Mouse (Mus musculus) lung, embryonic 14.5 days (tissue): ENCODE measurements around the gene Fance. TPM values are rescaled to one million over a fixed set of nuclear protein-coding genes. Genes with fewer than 3 reads are reported as not detected.

Experiments used
- ATAC-seq: fragments of 200-750 bp; cut with Nextera tagmentation; 2 replicates; pipeline ENCODE4 v1.8.0; 2017; ENCODE audit warnings: mild to moderate bottlenecking, moderate TSS enrichment, moderate library complexity; ENCODE audit not compliant: insufficient read depth
- DNase-seq: peaks from one replicate; pipeline ENCODE4 v3.0.0-alpha.2; 2015
- H3K27ac ChIP-seq: fragments of 300-500 bp; sonication (generic); 2 replicates; pipeline ENCODE4 v1.5.1; 2014; ENCODE audit warnings: low read depth, mild to moderate bottlenecking, moderate library complexity
- H3K27me3 ChIP-seq: fragments of 300-500 bp; sonication (generic); 2 replicates; pipeline ENCODE4 v1.6.1; 2014; ENCODE audit warnings: low read length, control low read depth; ENCODE audit not compliant: insufficient read depth
- H3K36me3 ChIP-seq: fragments of 300-500 bp; sonication (generic); 2 replicates; pipeline ENCODE4 v1.6.1; 2014; ENCODE audit warnings: control low read depth; ENCODE audit not compliant: insufficient read depth
- H3K4me1 ChIP-seq: fragments of 300-500 bp; sonication (generic); 2 replicates; pipeline ENCODE4 v1.6.1; 2014; ENCODE audit warnings: antibody characterized with exemption, control low read depth; ENCODE audit not compliant: insufficient read depth
- H3K4me2 ChIP-seq: fragments of 300-500 bp; sonication (generic); 2 replicates; pipeline ENCODE4 v1.6.1; 2014; ENCODE audit warnings: mild to moderate bottlenecking
- H3K4me3 ChIP-seq: fragments of 300-500 bp; sonication (generic); 2 replicates; pipeline ENCODE4 v1.5.1; 2014; ENCODE audit warnings: low read depth, low read length
- H3K9ac ChIP-seq: fragments of 300-500 bp; sonication (generic); 2 replicates; pipeline ENCODE4 v1.6.1; 2014
- H3K9me3 ChIP-seq: fragments of 300-500 bp; sonication (generic); 2 replicates; pipeline ENCODE4 v1.6.1; 2016; ENCODE audit warnings: low read depth, low read length, control low read depth
- CTCF ChIP-seq: IDR thresholded peaks from 2 replicates; pipeline ENCODE4 v1.5.1; 2016; ENCODE audit warnings: antibody characterized with exemption, low read depth
- WGBS: fragments of 180-500 bp; shearing (Covaris S2); extraction: QIAGEN DNeasy Blood & Tissue Kit; methylation state at CpG from one replicate; pipeline ENCODE4 v1.1.7; 2014; 5-methylcytosine and 5-hydroxymethylcytosine counted together
- polyA plus RNA-seq: library from polyadenylated mRNA; unstranded; fragments of >200 nt; fragmentation: Nextera tagmentation; extraction: Ambion mirVana; gene quantifications from 2 replicates; pipeline ENCODE4 v1.2.1, GENCODE M21; 2014

Gene Fance
- polyA plus RNA-seq, 1 experiment from 2014 or later: 35.3 TPM

GRCm38 (mm10) chr17:28331241-28332112 is 18.2 kb downstream of the Fance start:
- Histone ChIP-seq H3K36me3 (peaks cover 80% of the 10 kb centered on the region), H3K4me1 (peaks cover 12% of the 10 kb centered on the region), H3K27me3 (no peaks in the 10 kb centered on the region), H3K4me3 (no peak overlapping the region), H3K9ac (no peak overlapping the region), H3K27ac (no peak overlapping the region), H3K9me3 (no peaks in the 10 kb centered on the region), H3K4me2 (peak overlapping the region; percentile 8; the same call in 1 of the 2 replicates)
- TF ChIP-seq CTCF: no peak
- DNase-seq (peak; percentile 49), ATAC-seq (no peak)
- 29% methylated on average over 5 of the region's 7 CpGs for WGBS

GRCm38 (mm10) chr17:28332113-28332914 is 19.0 kb downstream of the Fance start:
- peak; percentile 41 for DNase-seq
- no peak overlapping the region for H3K4me2 ChIP-seq
- H3K4me3 ChIP-seq: no peak overlapping the region
- TF ChIP-seq CTCF: peak; percentile 48; the same call in 1 of the 2 replicates
- peaks cover 78% of the 10 kb centered on the region for H3K36me3 ChIP-seq
- peak overlapping the region; percentile 20; the same call in 1 of the 2 replicates for H3K27ac ChIP-seq
- no peaks in the 10 kb centered on the region for H3K27me3 ChIP-seq
- H3K9me3 ChIP-seq: no peaks in the 10 kb centered on the region
- no peak overlapping the region; the same call in 1 of the 2 replicates for H3K9ac ChIP-seq
- no peak for ATAC-seq
- H3K4me1 ChIP-seq: peaks cover 12% of the 10 kb centered on the region
- WGBS: 39% methylated on average over 13 of the region's 13 CpGs

GRCm38 (mm10) chr17:28332915-28333546 is 19.7 kb downstream of the Fance start:
- Histone ChIP-seq H3K27ac (peak overlapping the region; percentile 20; the same call in 1 of the 2 replicates), H3K27me3 (no peaks in the 10 kb centered on the region), H3K9me3 (no peaks in the 10 kb centered on the region), H3K4me2 (no peak overlapping the region), H3K36me3 (peaks cover 85% of the 10 kb centered on the region), H3K4me1 (peaks cover 6% of the 10 kb centered on the region; the same call in 1 of the 2 replicates), H3K4me3 (no peak overlapping the region), H3K9ac (no peak overlapping the region)
- WGBS: 45% methylated on average over 31 of the region's 31 CpGs
- ATAC-seq (no peak), DNase-seq (peak; percentile 56)
- TF ChIP-seq CTCF: no peak

- Histone ChIP-seq H3K27ac (no peak overlapping the region), H3K9ac (no peak overlapping the region), H3K4me2 (no peak overlapping the region), H3K4me3 (no peak overlapping the region), H3K27me3 (no peaks in the 10 kb centered on the region), H3K4me1 (peaks cover 6% of the 10 kb centered on the region; the same call in 1 of the 2 replicates), H3K36me3 (peaks cover 90% of the 10 kb centered on the region), H3K9me3 (no peaks in the 10 kb centered on the region)
- ATAC-seq (no peak), DNase-seq (no peak)
- no peak for TF ChIP-seq CTCF
- WGBS: 70% methylated on average over 10 of the region's 10 CpGs
These were observed 21.9 kb downstream of the Fance start for GRCm38 (mm10) chr17:28335267-28335666.

- H3K4me3 ChIP-seq: no peak overlapping the region
- ATAC-seq (no peak), DNase-seq (no peak)
- no peaks in the 10 kb centered on the region for H3K9me3 ChIP-seq
- no peak for TF ChIP-seq CTCF
- 91% methylated on average over 7 of the region's 7 CpGs for WGBS
- no peak overlapping the region for H3K4me2 ChIP-seq
- no peak overlapping the region for H3K9ac ChIP-seq
- H3K36me3 ChIP-seq: peaks cover 72% of the 10 kb centered on the region
- H3K27me3 ChIP-seq: no peaks in the 10 kb centered on the region
- no peak overlapping the region for H3K27ac ChIP-seq
- peaks cover 18% of the 10 kb centered on the region for H3K4me1 ChIP-seq
These were observed 24.2 kb downstream of the Fance start for GRCm38 (mm10) chr17:28337547-28337946.

GRCm38 (mm10) chr17:28340578-28340977 is 27.3 kb downstream of the Fance start:
- Histone ChIP-seq H3K4me2 (peak overlapping the region; percentile 57), H3K4me3 (0 out of 2 replicates have a peak overlapping the region, but pooled peaks have one; percentile 7), H3K27me3 (no peaks in the 10 kb centered on the region), H3K9ac (peak overlapping the region; percentile 47; the same call in 1 of the 2 replicates), H3K4me1 (peaks cover 33% of the 10 kb centered on the region), H3K9me3 (no peaks in the 10 kb centered on the region), H3K36me3 (peaks cover 42% of the 10 kb centered on the region), H3K27ac (peak overlapping the region; percentile 87)
- ATAC-seq: peak; percentile 30
- no peak for TF ChIP-seq CTCF
- DNase-seq: peak; percentile 49
- 53% methylated on average over 7 of the region's 7 CpGs for WGBS
